Comparison of ENCODE assay signal across 18 mouse cellular contexts in the genomic region with DNA sequence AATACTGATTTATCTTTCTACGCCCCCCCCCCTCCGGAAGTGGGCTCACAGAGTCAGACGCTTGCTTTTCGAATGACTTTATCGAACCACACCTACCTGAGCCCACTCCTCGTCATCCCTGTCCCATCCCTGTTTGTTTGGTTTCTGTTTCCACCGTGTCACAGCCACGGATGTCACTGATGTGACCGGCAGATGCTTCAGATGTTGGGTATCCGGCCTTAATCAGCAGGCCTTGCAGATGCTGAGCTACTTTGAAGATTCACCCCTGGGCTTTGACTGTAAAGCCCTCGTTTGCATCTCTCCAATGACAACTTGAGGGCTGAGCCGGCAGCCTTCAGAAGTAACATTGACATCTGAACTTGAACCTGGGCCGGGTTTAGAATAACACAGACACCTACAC. TPM values are rescaled to one million over a fixed set of nuclear protein-coding genes. Genes with fewer than 3 reads are reported as not detected.
"Had no signal": no experiment of that assay in that cellular context is flagged by ENCODE, and none has a peak within 500 bp of the region (broad histone marks: within the 10 kb centered on the region; RNA-seq: fewer than 3 reads in every experiment).

No protein-coding gene starts in this region.

- H3K4me1 ChIP-seq: midbrain, embryonic 15.5 days had no signal

- H3K36me3 ChIP-seq: midbrain, embryonic 10.5 days; midbrain, embryonic 13.5 days; midbrain, embryonic 15.5 days; neural tube, embryonic 12.5 days had no signal

- H3K27me3 ChIP-seq: midbrain, embryonic 13.5 days; midbrain, embryonic 15.5 days; neural tube, embryonic 12.5 days had no signal

- H3K4me3 ChIP-seq: midbrain, embryonic 10.5 days; midbrain, embryonic 13.5 days; midbrain, embryonic 15.5 days; myocyte; neural tube, embryonic 12.5 days had no signal

- H3K4me2 ChIP-seq: lung, embryonic 14.5 days; midbrain, embryonic 13.5 days; midbrain, embryonic 15.5 days; neural tube, embryonic 12.5 days had no signal

- H3K9me3 ChIP-seq: midbrain, embryonic 10.5 days; midbrain, embryonic 13.5 days; midbrain, embryonic 15.5 days; neural tube, embryonic 12.5 days had no signal

- DNase-seq: lung, adult 18-20 months; lung, embryonic 14.5 days; lung, postnatal 10 days; lung, postnatal 4 days; right cerebral cortex, postnatal 14 days had no signal

- ATAC-seq: midbrain, embryonic 13.5 days; midbrain, embryonic 15.5 days had no signal

- H3K9ac ChIP-seq: liver, embryonic 14.5 days; lung, embryonic 14.5 days; midbrain, embryonic 13.5 days; midbrain, embryonic 15.5 days; neural tube, embryonic 12.5 days had no signal

- H3K27ac ChIP-seq: liver, embryonic 14.5 days; midbrain, embryonic 10.5 days; midbrain, embryonic 13.5 days; midbrain, embryonic 15.5 days; neural tube, embryonic 12.5 days had no signal

RNA-seq across cellular contexts. Expression of a gene that starts 33.8 kb away (rescaled TPM):
- total RNA-seq: neutrophil, adult 5-6 weeks had no signal
- polyA plus RNA-seq: midbrain, embryonic 15.5 days; neural tube, embryonic 12.5 days; neural tube, embryonic 14.5 days; stomach, embryonic 14.5 days had no signal

RNA-seq across cellular contexts. Expression of a gene that starts 34.2 kb away (rescaled TPM):
- total RNA-seq: megakaryocyte, adult 5-6 weeks; megakaryocyte-erythroid progenitor cell, adult 5-6 weeks had no signal
- polyA plus RNA-seq: liver, embryonic 14.5 days; liver, embryonic 16.5 days; lung, embryonic 14.5 days; lung, embryonic 16.5 days; midbrain, embryonic 13.5 days; neural tube, embryonic 12.5 days; stomach, embryonic 14.5 days had no signal
